Mouse (Mus musculus): Measurements from ENCODE around the gene Tnc.

Gene Tnc

GRCm38 (mm10) chr4:64024041-64024779, 22.6 kb downstream of the Tnc start:
- DNase-seq (ENCODE audit: low spot score) = peak; percentile 35

- DNase-seq (ENCODE audit: low spot score) = no peak
Measured at GRCm38 (mm10) chr4:64020930-64021589, 25.8 kb downstream of the Tnc start.

DNA sequence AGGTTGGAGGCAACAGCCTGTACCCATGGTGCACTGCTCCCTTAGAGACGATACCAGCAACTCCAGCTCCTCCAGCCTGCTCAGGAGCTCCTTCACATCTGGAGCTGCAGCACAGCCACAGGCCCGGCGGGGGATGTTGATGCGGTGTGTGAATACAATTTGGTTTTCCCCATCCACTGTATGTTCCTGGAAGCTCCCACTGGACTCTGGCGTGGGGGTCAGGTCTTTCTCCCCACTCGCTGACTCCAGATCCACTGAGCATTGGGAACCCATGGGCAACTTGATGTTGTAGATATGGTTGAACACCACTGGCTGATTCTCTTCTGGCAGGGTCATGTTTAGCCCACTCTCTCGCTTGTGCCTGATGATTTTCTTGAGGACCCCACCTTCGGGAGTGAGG, 26.7 kb downstream of the Tnc start:
- DNase-seq (ENCODE audit: low spot score) = no peak

- DNase-seq (ENCODE audit: low spot score) = no peak
Measured at GRCm38 (mm10) chr4:64011308-64011707, 35.5 kb downstream of the Tnc start.

GRCm38 (mm10) chr4:64009936-64010335, 36.9 kb downstream of the Tnc start:
- no peak for DNase-seq (ENCODE audit: low spot score)

DNA sequence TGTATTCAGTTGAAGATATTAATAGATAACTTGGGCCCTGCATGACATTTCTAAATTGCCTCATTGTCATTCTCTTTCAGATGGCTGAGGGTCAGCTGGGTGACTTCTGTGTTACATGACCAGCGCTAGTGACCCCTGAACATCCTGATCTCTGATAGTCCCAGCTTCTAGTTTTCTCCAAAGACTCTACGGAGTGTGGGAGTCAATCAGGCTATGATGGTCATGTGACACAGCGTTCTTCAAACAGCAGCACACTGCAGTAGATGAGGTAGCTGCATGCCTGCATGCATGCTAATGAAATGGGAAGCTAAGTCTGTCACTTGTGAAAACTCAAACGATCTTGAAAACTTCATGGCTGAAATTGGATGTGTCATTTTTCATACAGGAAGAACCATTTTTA, 41.6 kb downstream of the Tnc start:
- DNase-seq (ENCODE audit: low spot score) = no peak

DNA sequence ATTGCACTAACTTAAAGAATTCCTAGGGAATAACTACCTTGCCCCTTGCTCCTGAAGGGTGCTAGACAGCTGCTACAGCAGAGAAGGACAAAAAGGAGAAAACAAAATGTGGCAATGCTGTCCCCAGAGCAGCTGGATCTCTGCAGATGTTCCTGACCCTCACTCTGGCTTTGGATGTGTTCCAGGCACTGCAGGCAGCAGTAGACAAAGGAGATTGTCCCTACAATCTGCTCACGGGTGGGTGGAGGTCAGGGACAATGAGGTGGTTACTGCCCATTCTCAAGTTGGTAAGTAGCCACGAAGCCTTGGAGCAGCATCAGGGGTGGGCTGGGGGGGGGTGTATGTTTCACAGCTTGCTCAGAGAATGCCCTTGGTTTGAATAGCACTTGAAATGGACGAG, 43.1 kb downstream of the Tnc start:
- DNase-seq (ENCODE audit: low spot score) = no peak

- DNase-seq (ENCODE audit: low spot score) = no peak
Measured at GRCm38 (mm10) chr4:64002168-64002567, 44.6 kb downstream of the Tnc start.

- DNase-seq (ENCODE audit: low spot score) = no peak
Measured at GRCm38 (mm10) chr4:64000788-64001187, 46.0 kb downstream of the Tnc start.

GRCm38 (mm10) chr4:64000293-64000692, 46.5 kb downstream of the Tnc start:
- DNase-seq (ENCODE audit: low spot score) = no peak

GRCm38 (mm10) chr4:63993462-63994113, 53.2 kb downstream of the Tnc start:
- DNase-seq (ENCODE audit: low spot score) = no peak

DNA sequence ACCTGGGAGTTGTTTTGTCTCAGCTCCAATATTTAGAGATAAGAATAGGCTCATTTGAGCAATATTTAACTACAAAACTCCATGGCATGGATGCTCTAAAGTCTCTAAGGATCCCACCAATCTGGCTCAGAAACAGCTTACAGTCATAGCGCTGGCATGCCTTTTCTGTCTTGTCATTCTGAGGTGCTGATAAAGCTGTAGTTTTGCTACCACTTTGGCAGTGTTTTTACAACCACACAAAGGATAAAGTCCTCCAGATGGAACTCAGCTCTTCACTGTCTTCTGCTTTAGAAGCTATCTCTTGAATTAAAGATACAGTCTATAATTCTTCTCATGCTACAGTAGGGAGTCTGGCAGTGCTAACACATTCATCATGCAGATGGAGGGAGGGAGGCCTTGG, 56.6 kb downstream of the Tnc start:
- no peak for DNase-seq (ENCODE audit: low spot score)

DNA sequence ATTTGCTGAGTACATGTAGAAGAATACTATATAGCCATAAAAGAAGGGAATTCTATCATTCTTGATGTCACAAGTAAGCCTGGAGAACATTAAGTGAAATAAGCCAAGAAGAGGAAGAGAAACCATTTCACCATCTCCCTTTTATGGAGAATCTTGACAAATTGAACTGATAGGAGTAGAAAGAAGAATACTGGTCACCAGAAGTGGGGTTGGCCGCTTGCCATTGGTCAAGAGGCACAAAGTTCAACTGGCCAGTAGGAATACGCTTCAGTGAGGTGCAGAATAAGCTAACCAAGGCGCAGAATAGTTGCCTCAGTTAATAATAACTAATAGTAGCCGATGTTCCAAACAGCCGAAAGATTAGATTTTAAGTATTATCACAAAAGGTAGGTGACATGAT, 58.7 kb downstream of the Tnc start:
- no peak for DNase-seq (ENCODE audit: low spot score)

DNA sequence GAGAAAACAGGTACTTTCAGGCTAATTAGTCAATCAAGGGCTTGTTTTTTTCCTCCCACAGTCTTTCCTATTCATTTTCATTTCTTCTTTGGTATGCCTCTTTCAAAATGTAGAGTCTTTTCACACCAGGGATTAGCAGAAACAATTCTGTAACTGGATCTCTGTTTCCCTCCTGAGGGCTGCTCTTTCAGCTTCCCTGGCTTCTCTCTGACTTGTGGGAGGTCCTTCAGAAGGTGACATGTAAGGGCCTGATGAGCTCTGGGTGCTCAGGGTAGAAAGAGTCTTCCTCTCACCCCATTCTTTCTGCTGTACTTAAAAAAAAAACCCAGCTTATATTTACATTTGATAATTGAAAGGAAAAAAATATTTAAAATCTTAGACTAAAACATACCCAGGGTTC, 60.2 kb downstream of the Tnc start:
- DNase-seq (ENCODE audit: low spot score) = no peak

GRCm38 (mm10) chr4:63983098-63983445, 63.7 kb downstream of the Tnc start:
- no peak for DNase-seq (ENCODE audit: low spot score)

GRCm38 (mm10) chr4:63982425-63983097, 64.3 kb downstream of the Tnc start:
- DNase-seq (ENCODE audit: low spot score) = no peak

- no peak for DNase-seq (ENCODE audit: low spot score)
Measured at GRCm38 (mm10) chr4:63980211-63980794, 66.5 kb downstream of the Tnc start.

GRCm38 (mm10) chr4:63979635-63980034, 67.2 kb downstream of the Tnc start:
- DNase-seq (ENCODE audit: low spot score) = peak; percentile 51

GRCm38 (mm10) chr4:63972536-63972935, 74.3 kb downstream of the Tnc start:
- DNase-seq (ENCODE audit: low spot score) = no peak

- DNase-seq (ENCODE audit: low spot score) = no peak
Measured at GRCm38 (mm10) chr4:63971762-63972161, 75.1 kb downstream of the Tnc start.

GRCm38 (mm10) chr4:63970925-63971324, 75.9 kb downstream of the Tnc start:
- DNase-seq (ENCODE audit: low spot score) = no peak

DNA sequence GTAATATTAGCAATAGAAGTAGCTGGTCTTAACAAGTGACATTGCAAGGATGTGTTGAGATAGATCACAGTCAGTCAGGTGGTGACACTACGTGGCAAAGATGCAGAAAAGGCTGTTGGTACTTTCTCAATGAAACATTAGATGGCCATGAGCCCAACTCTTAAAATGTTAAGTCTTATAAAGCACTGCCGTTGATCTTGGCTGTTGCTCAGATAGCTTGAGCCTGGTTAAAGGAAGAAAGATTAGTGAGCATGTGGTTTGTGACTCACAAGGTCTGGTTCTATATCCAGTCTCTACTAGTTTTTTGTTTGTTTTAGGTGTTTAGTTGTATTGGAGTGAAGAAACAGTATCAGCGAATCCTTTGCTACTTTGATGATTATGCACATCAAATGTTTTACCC, 76.9 kb downstream of the Tnc start:
- no peak for DNase-seq (ENCODE audit: low spot score)
